Mouse (Mus musculus) naive thymus-derived CD4-positive, alpha-beta T cell, adult 2 months (primary cell): ENCODE measurements around the gene Chic1.

Experiments
- DNase-seq: peaks from one replicate; pipeline ENCODE4 v3.0.0-alpha.2; 2011; ENCODE audit warnings: low read depth

Gene Chic1

DNA sequence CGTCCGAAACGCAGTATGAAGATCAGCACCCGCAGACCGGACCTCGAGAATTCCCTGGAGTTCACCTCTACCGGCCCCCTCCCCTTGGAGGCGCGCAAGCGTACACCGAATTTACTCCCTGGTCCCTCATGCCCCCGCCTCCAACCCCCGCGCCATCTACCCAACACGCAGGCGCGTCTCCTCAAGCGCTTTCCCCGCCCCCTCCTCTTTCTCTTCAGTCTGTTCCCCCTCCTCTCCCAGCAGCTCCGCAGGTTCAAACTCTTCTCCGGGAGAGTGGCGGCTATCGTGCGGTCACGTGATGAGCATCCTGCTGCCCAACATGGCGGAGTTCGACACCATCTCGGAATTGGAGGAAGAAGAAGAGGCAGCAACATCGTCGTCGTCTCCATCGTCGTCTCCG is at the start of gene Chic1:
TSS of gene Chic1 (plus strand) at position 190 of the 400 bp plus-strand sequence.
- DNase-seq: peak; percentile 47

- DNase-seq: no peak
Observed at GRCm38 (mm10) chrX:103308262-103308661, 48.0 kb upstream of the Chic1 start.

GRCm38 (mm10) chrX:103311723-103312122 is 44.6 kb upstream of the Chic1 start:
- DNase-seq: no peak

DNA sequence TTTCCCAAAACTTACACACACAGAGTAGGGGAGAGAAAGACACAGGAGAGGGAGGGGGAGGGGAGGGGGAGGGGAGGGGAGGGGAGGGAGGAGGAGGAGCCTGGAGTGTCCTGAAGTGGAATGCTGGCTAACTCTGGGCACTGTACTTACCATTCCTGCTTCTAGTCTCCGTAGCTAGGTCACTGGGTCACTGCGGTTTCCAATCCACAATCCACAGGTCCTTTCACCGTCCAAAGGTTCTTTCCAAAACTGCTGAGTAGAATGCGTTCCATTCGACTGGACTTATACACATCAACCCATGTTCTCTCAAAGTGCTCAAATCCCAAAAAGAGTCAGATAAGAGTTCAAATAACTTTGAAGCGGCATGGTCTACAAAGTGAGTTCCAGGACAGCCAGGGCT is 42.1 kb upstream of the Chic1 start:
- DNase-seq: no peak

GRCm38 (mm10) chrX:103321146-103321545 is 35.1 kb upstream of the Chic1 start, which contains the start of gene Cdx4:
Cdx4 (plus strand) TSS chrX:103321398.
- DNase-seq: no peak

DNA sequence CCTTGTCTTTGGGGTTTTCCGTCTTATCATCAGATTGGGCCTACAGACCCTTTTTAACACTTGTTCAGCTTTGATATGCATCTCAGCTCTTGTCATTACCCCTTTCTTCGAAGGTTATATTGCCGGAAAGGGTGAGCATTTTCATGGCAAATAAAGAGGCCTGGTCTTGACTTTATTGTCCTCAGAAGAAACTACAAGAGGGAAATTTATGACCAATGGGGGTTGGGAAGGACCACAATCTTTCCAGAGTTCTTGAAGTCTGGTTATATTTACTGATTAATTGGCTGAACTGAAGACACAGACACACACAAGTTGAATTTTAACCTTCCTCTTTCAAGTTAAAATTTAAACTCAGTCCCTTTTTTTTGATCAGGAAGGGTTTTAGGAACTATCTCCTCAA is 30.4 kb upstream of the Chic1 start:
- no peak for DNase-seq

DNA sequence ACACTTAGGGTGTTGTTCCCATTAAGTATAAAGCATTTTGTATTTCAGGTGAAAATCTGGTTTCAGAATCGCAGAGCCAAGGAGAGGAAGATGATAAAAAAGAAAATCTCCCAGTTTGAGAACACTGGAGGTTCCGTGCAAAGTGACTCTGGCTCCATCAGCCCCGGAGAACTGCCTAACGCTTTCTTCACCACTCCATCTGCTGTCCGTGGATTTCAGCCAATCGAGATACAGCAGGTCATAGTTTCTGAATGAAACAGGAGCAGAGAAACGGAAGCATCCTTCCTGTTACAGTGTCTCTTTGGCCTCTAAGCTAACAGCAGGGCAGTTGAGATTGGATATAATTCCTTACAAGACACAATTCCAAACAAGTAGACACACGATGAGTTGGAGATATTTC is 26.9 kb upstream of the Chic1 start:
- DNase-seq: no peak

GRCm38 (mm10) chrX:103331125-103331858 is 25.0 kb upstream of the Chic1 start:
- DNase-seq: no peak

DNA sequence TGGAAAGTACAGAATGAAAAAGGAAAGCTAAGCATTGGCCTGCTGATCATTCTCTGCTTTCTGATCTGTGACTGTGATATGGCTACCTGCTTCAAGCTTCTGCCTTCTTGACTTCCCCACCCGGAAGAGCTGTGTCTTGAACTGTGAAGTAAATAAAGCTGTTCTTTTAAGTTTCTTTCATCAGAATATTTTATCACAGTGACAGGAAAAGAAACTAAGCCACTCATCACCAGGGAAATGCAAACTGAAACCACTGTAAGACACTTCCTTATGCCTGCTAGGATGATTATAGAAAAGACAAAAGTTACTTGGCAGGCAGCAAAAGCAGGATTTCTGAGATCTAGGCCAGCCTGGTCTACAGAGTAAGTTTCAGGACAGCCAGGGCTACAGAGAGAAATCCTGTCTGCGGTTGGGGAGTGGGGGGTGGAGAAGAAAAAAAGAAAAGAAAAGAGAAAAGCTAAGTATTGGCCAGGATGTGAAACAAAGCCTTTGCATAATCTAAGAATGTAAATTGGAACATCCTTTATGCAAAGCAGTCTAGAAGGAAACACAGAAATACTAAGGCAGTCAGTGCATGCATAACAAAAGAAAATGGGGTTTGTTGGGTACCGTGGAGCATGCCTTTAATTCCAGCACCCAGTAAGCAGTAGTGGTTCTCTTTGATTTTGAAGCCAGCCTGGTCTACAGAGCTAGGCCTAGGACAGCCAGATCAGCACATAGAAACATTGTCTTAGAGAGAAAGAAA is 14.7 kb upstream of the Chic1 start:
- DNase-seq: peak; percentile 13

DNA sequence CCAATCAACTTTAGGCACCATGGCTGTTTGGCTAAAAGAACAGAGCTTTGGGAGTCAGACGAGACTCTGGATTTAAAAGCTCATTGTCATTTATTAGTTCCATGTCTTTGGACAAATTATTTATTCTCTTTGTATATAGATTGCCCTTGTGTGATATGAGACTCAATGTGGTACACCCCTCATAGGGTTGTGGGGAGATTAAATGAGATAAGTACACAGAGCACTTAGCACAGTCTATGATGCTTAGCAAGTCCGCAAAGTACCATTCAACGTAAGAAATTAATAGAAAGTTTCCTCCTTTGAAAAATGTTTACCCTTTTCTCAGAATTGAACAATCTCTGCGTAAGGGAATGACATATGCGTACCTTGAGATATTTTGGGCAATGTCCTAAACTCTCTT is 492 bp upstream of the Chic1 start:
- no peak for DNase-seq

DNA sequence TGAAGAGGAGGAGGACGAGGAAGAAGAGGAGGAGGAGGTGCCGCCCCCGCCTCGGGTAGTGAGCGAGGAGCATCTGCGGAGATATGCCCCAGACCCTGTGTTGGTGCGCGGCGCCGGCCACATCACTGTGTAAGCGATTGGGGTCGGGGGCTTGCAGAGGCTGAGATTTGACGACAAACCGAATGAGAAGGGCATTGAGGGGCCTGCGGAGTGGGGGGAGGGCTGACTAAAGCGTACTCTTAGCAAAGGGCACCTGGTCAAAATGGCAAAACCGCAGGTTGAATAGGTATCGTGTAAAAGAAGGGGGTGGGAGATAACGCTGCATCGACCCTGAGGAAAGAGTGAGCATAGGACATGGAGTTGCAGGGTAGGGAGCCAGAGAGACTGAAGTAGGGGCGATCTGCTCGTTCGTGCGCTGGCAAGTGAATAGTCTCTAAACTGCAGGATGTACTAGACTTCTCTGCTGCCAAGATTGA is 523 bp downstream of the Chic1 start:
- no peak for DNase-seq

- no peak for DNase-seq
Observed at GRCm38 (mm10) chrX:103366201-103366600, 9.9 kb downstream of the Chic1 start.

DNA sequence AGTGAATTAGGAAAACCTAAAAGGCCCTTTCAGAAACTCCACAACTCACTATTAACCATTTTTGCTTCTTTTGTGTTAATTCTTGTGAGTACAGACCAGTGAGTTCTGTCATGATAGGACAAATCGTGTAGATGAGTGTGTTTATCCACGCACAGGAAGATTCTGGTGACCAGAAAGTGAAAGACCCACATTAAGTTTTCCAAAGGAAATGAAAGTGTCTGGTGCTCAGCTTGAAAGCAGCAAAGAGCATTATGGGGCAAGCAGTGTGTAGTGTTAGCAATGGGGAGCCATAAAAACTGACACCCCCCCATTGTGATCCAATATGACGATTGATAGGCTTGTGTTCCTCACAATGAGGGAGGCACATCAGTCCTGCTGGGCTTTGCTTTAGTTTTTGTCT is 12.4 kb downstream of the Chic1 start:
- DNase-seq: no peak

- no peak for DNase-seq
Observed at GRCm38 (mm10) chrX:103371221-103371620, 14.9 kb downstream of the Chic1 start.

DNA sequence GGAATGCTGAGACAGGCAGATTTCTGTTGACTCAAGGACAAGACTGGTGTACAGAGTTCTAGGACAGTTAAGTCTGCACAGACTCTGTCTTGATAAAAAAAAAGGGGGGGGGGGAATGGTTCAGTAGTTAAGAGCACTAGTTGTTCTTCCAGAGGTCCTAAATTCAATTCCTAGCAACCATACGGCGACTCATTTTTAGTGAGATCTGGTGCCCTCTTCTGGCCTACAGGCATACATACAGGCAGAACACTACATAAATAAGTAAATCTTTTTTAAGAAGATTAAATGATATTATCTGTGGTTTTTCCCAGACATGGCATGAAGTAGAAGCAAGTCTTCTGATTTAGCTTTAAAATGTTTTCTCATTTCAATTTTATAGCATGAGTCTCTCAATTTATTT is 15.4 kb downstream of the Chic1 start:
- DNase-seq: peak; percentile 32

DNA sequence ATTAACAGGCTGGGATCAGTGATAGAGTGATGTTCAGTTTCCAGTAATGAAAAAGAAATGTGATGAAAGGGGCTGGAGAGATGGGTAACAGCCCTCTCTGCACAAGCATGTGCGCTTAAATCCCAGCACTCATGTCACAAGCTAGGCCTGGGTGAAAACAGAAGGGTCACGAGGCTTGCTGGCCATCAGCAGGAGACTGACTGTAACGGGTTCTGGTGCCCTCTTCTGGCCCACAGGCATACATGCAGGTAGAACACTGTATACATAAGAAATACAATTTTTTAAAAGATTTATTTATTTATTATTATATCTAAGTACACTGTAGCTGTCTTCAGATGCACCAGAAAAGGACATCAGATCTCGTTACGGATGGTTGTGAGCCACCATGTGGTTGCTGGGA is 18.0 kb downstream of the Chic1 start:
- DNase-seq: no peak

DNA sequence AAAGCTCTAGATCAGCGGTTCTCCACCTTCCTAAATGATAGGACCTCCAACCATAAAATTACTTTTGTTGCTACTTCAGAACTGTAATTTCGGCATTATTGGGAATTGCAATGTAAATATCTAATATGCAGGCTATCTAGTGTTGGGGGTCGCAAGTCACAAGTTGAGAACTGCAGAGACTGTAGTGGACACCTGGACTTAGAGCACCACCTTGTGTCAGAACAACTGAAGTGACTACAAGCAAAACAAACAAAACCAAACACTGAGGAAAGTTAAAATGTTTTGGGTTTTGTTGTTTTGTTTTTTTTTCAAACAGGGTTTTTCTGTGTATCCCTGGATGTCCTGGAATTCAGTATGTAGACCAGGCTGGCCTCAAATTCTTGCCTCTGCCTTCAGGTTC is 28.3 kb downstream of the Chic1 start:
- no peak for DNase-seq

DNA sequence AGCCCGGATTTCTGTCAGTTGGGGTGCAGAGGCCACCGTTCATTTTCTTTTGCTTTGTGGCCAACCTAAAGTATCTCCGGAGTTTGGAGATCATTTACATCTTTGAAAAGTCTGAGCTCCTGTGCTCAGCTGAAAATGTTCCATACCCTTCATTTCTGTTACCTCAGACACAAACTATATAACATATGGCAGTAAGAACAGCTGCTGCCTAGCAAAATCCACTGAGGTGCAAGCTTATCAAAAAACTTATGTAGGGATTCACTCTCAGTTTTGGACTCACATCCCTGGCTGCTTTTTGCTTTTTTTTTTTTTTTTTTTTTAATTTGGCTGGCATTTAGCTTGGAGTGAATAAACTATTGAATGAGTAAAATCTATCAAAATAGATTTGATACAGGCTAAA is 31.9 kb downstream of the Chic1 start:
- DNase-seq: no peak

- peak; percentile 2 for DNase-seq
Observed at GRCm38 (mm10) chrX:103393841-103394240, 37.6 kb downstream of the Chic1 start.

- DNase-seq: no peak
Observed at GRCm38 (mm10) chrX:103405021-103405420, 48.7 kb downstream of the Chic1 start.

- DNase-seq: no peak
Observed at GRCm38 (mm10) chrX:103414167-103414566, 57.9 kb downstream of the Chic1 start, which contains the start of gene Tsx. Tsx (plus strand) TSS chrX:103414467.

- DNase-seq: no peak
Observed at GRCm38 (mm10) chrX:103421710-103422109, 65.4 kb downstream of the Chic1 start, which contains the start of gene Gm26992. Gm26992 (plus strand) TSS chrX:103422010.

- no peak for DNase-seq
Observed at GRCm38 (mm10) chrX:103427677-103428076, 71.4 kb downstream of the Chic1 start.
